Mouse (Mus musculus) cerebellum, adult 9-10 months (tissue): Measurements from ENCODE around the gene Rhox8.
"Not testable (repeated sequence)": the region's sequence is repeated elsewhere in the genome, so short reads cannot be mapped to it uniquely, and the experiment has no call there.

Experiments
- DNase-seq: peaks from one replicate; pipeline ENCODE4 v3.0.0; 2022

Gene Rhox8

DNA sequence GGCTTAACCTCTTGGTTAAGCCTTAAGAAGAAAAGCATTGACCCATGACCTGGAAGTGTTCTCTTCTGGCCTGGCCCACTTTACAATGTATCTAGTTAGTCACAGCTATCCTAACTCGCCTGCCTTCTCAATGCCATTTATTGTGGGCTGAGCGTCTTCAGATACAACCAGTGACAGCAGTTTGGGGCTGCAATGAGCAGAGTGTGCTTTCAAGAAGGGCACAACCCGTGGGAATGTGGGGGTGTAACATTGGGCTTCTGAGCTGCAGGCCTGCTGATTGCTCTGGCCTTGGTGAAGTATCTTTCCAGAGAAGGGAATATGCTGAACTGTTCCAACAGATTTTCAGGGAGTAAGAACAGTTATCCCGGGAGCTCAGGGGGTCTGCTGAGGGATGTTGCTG, at the start of gene Rhox8:
Gene Rhox8, minus strand, starts transcription at position 101 of the 400 bp plus-strand sequence.
- DNase-seq, result no peak

DNA sequence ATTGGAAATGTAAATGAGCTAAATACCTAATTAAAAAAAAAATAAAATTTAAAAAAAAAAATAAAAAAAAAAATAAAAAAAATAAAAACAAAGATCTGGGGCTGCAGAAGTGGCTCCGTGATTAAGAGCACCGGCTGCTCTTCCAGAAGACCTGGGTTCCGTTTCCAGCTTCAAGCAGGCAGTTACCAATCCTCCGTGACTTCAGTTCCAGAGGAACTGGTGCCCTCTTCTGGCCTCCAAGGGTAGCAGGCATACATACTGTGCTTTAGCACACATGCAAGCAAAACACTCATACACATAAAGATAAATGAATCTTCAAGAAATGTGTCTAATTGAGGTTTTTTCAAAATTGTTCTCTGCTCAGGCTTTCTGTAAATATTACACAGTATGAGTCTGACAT, 37.6 kb upstream of the Rhox8 start:
- no peak for DNase-seq

DNA sequence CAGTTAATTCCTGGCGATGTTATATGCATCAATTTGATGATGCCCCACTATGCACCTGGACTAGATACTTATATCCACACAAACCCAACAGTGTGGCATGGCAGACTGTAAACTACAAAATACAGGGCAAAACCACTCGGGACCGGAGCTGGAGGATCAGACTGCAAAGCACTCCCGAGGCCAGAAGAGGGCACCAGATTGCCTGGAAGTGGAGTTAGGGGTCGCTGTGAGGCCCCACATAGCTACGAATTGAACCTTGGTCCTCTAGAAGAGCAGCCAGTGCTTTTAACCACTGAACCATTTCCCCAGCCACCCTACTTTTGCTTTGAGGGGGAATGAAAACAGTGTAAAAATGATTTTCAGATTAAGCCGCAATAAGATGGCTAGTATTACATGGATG, 29.8 kb upstream of the Rhox8 start:
- DNase-seq, result no peak

GRCm38 (mm10) chrX:37903727-37904126, 25.0 kb upstream of the Rhox8 start:
- DNase-seq, result no peak

GRCm38 (mm10) chrX:37901670-37902069, 22.9 kb upstream of the Rhox8 start, which contains the start of gene Rhox9:
Rhox9 (minus strand) TSS chrX:37901770.
- DNase-seq, result not testable (repeated sequence)

GRCm38 (mm10) chrX:37897132-37897531, 18.4 kb upstream of the Rhox8 start, which contains the start of gene Rhox7b:
Rhox7b (minus strand) TSS chrX:37897232.
- DNase-seq, result not testable (repeated sequence)

DNA sequence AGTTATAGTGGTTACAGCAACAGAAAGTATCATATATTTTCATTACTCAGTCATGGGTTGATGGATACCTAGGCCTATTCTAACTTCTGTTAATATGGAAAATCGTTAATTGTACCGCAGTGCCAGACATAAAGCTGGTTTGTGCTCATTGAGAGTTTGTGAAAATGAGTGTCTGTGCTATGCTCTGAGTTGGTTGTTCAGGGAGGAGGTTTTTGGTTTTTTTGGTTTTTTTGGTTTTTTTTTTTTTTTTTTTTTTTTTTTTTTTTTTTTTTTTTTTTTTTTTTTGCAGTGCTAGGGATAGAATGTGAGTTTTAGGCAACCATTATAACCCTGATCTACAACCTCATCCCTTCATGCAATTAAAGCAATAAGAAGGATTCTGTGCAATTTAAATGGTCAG, 7.1 kb downstream of the Rhox8 start:
- no peak for DNase-seq

- DNase-seq, result not testable (repeated sequence)
Observed at GRCm38 (mm10) chrX:37831386-37831785, 47.4 kb downstream of the Rhox8 start, which contains the start of gene Rhox7a. Rhox7a (plus strand) TSS chrX:37831686.

DNA sequence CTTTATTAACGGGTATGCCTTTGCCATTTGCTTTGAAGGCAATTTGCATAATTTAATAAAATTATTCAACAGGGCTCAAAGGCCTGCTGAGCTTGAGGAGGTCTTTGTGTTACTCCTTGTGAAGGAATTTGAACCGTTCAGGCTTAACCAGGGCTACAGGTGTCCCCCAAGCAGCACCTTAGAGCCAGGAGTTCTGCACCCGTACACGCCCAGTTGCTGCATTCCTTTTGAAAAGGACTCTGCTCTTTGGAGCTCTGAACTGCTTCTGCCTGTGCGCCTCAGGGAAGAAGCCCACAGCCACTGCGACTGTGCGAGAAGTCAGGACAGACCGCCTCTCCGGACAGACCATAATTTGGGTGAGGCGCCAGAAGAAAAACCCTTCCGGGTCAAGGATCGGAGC, 52.1 kb downstream of the Rhox8 start, which contains the start of gene Rhox6:
Gene Rhox6, plus strand, starts transcription at position 301 of the 400 bp plus-strand sequence.
- DNase-seq, result not testable (repeated sequence)
